Mouse (Mus musculus) ES-E14 (cell line): ENCODE measurements around the gene Nrde2. TPM values are rescaled to one million over a fixed set of nuclear protein-coding genes. Genes with fewer than 3 reads are reported as not detected.

Experiments
- DNase-seq: peaks from one replicate; pipeline ENCODE4 v3.0.0-alpha.2; 2013; ENCODE audit warnings: low read depth, low spot score
- H3K27ac ChIP-seq: 2 replicates; pipeline ENCODE4 v1.5.1; 2012; ENCODE audit warnings: low read depth, mild to moderate bottlenecking, low read length, moderate library complexity, mixed read lengths; ENCODE audit not compliant: poor library complexity, insufficient read depth, severe bottlenecking
- H3K36me3 ChIP-seq: 2 replicates; pipeline ENCODE4 v1.6.1; 2012; ENCODE audit warnings: mild to moderate bottlenecking, low read length, moderate library complexity, mixed read lengths; ENCODE audit not compliant: control insufficient read depth, poor library complexity, insufficient read depth, severe bottlenecking
- H3K4me1 ChIP-seq, 2 experiments: fragments of 150-350 bp in 1 of 2; sonication (generic) in 1 of 2; 2 replicates each; pipeline ENCODE4 v1.6.1; 2012; ENCODE audit warnings: low read length in 2 of 2, mild to moderate bottlenecking in 1 of 2, mixed read lengths in 1 of 2; ENCODE audit not compliant: control insufficient read depth in 2 of 2, insufficient read depth in 2 of 2, poor library complexity in 1 of 2
- H3K4me3 ChIP-seq, 2 experiments: fragments of 150-350 bp in 1 of 2; sonication (generic) in 1 of 2; 2 replicates each; pipeline ENCODE4 v1.5.1; 2012; ENCODE audit warnings: low read length in 2 of 2, low read depth in 1 of 2, mild to moderate bottlenecking in 1 of 2, mixed read lengths in 1 of 2; ENCODE audit not compliant: insufficient read depth in 1 of 2, poor library complexity in 1 of 2, severe bottlenecking in 1 of 2
- H3K9ac ChIP-seq: 2 replicates; pipeline ENCODE4 v1.6.1; 2012; ENCODE audit warnings: low read depth, mild to moderate bottlenecking, low read length, mixed read lengths; ENCODE audit not compliant: poor library complexity, insufficient read depth, severe bottlenecking
- H3K9me3 ChIP-seq: fragments of 150-350 bp; sonication (generic); 2 replicates; pipeline ENCODE4 v1.6.1; 2012; ENCODE audit warnings: low read depth, mild to moderate bottlenecking, low read length; ENCODE audit not compliant: control insufficient read depth, insufficient read depth
- CHD2 ChIP-seq: IDR thresholded peaks from 2 replicates; pipeline ENCODE4 v1.6.1; 2014; ENCODE audit warnings: mild to moderate bottlenecking, low read depth, low read length, inconsistent platforms
- HCFC1 ChIP-seq: IDR thresholded peaks from 2 replicates; pipeline ENCODE4 v1.6.1; 2012; ENCODE audit warnings: low read length, inconsistent platforms, borderline replicate concordance; ENCODE audit not compliant: insufficient read depth
- MAFK ChIP-seq: IDR thresholded peaks from 2 replicates; pipeline ENCODE4 v1.6.1; 2014; ENCODE audit warnings: mild to moderate bottlenecking, low read depth, low read length, inconsistent platforms; ENCODE audit not compliant: insufficient read depth
- ZC3H11A ChIP-seq: IDR thresholded peaks from 2 replicates; pipeline ENCODE4 v1.6.1; 2012; ENCODE audit warnings: low read depth, mild to moderate bottlenecking, inconsistent platforms, low read length, borderline replicate concordance
- ZNF384 ChIP-seq: IDR thresholded peaks from 2 replicates; pipeline ENCODE4 v1.6.1; 2012; ENCODE audit warnings: low read depth, low read length, inconsistent platforms
- in situ Hi-C, 2 experiments: fragments of 600-800 bp; cut with MboI; formaldehyde crosslinking; loops; one replicate each; pipeline ENCODE4 v1.15.1; 2025; ENCODE audit warnings: low sequenced_read_pairs in 2 of 2, inconsistent platforms in 1 of 2; ENCODE audit not compliant: unreplicated experiment in 2 of 2
- total RNA-seq: library from RNA; depleted of rRNA; stranded (reverse); fragments of 300-350 nt; gene quantifications from 2 replicates; pipeline ENCODE4 v1.2.3, GENCODE M21; 2012

Gene Nrde2
- total RNA-seq, 1 experiment: 36.4 TPM

DNA sequence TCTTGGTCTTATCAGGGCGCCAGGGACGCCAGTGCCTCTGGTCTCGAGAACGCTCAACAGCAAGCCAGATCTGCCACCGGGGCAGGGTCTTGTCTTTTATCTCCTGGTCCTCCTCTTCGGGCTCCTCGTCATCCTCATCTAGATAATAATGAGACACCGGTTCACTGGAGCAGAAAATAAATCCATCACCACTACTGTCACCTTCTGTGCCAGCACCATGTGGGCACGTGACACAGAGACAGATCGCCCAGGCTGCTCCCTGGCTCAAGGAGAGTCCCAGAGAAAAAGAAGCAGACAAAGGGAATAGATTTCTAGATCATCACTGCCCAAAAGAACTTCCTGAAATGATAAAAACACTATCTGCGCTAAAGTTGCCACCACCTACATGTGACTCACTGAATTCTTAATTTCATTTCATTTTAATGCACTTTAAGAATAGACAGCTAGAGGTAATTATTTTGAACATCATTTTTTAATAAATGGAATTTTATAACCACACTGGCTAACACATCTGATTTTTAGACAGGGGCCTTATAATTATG, 25.0 kb downstream of the Nrde2 start:
- H3K27ac ChIP-seq: no peak overlapping the region
- in situ Hi-C loops: no loop called here
- no peaks in the 10 kb centered on the region for H3K9me3 ChIP-seq
- H3K9ac ChIP-seq: no peak overlapping the region
- TF ChIP-seq MAFK: no peak
- TF ChIP-seq HCFC1: no peak
- no peak for TF ChIP-seq ZC3H11A
- TF ChIP-seq ZNF384: no peak
- TF ChIP-seq CHD2: no peak
- H3K36me3 ChIP-seq: peaks cover 48% of the 10 kb centered on the region
- H3K4me3 ChIP-seq: no peak overlapping the region
- DNase-seq: no peak
- peaks cover 3 to 6% of the 10 kb centered on the region in 2 experiments; a peak in 2 of 4 replicates for H3K4me1 ChIP-seq

GRCm38 (mm10) chr12:100131655-100132054, 27.8 kb downstream of the Nrde2 start:
- H3K27ac ChIP-seq: no peak overlapping the region
- no peaks in the 10 kb centered on the region for H3K9me3 ChIP-seq
- H3K36me3 ChIP-seq: peaks cover 48% of the 10 kb centered on the region
- no peak overlapping the region for H3K4me3 ChIP-seq
- in situ Hi-C loops: no loop called here
- no peak overlapping the region for H3K9ac ChIP-seq
- H3K4me1 ChIP-seq: peaks cover 3 to 8% of the 10 kb centered on the region in 2 experiments; a peak in 3 of 4 replicates
- TF ChIP-seq CHD2 (no peak), ZNF384 (peak; percentile 96), MAFK (no peak), ZC3H11A (peak; percentile 7; the same call in 1 of the 2 replicates), HCFC1 (no peak)
- DNase-seq: peak; percentile 54

- in situ Hi-C loops: no loop called here
- TF ChIP-seq ZNF384 (no peak), HCFC1 (no peak), CHD2 (no peak), MAFK (no peak), ZC3H11A (no peak)
- no peak for DNase-seq
- Histone ChIP-seq H3K4me3 (no peak overlapping the region), H3K4me1 (peaks cover 3 to 8% of the 10 kb centered on the region in 2 experiments; a peak in 3 of 4 replicates), H3K9ac (no peak overlapping the region), H3K36me3 (peaks cover 46% of the 10 kb centered on the region), H3K27ac (no peak overlapping the region), H3K9me3 (no peaks in the 10 kb centered on the region)
Observed at GRCm38 (mm10) chr12:100131167-100131566, 28.3 kb downstream of the Nrde2 start.

DNA sequence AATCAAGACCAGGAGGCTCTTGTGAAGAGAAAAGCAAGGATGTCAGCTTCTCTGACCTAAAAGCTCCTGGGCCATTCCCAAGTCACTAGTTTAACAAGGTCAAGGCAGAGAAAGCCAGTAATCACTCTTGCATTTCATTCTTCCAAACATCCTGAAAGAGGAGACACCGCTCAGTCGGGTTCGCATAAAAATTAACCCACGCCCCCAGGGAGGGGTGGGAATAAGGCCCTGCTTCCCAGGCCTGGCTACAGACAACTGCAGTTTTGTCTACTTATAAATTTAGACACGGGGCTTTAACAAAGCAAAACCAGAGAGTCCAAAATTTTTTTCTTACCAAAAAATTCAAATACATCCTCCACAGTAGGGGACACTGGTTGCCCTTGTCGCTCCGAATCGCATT, 30.5 kb downstream of the Nrde2 start:
- no peak overlapping the region for H3K27ac ChIP-seq
- H3K4me3 ChIP-seq: no peak overlapping the region
- TF ChIP-seq ZC3H11A (no peak), HCFC1 (no peak), MAFK (no peak), ZNF384 (no peak), CHD2 (no peak)
- in situ Hi-C loops: no loop called here
- DNase-seq: no peak
- H3K4me1 ChIP-seq: peaks cover 3 to 8% of the 10 kb centered on the region in 2 experiments; a peak in 3 of 4 replicates
- H3K9me3 ChIP-seq: no peaks in the 10 kb centered on the region
- peaks cover 50% of the 10 kb centered on the region for H3K36me3 ChIP-seq
- H3K9ac ChIP-seq: no peak overlapping the region

- in situ Hi-C loops: no loop called here
- peaks cover 3 to 8% of the 10 kb centered on the region in 2 experiments; a peak in 3 of 4 replicates for H3K4me1 ChIP-seq
- no peak overlapping the region for H3K9ac ChIP-seq
- TF ChIP-seq CHD2 (no peak), HCFC1 (no peak), ZC3H11A (no peak), ZNF384 (no peak), MAFK (no peak)
- no peak for DNase-seq
- H3K9me3 ChIP-seq: no peaks in the 10 kb centered on the region
- no peak overlapping the region for H3K4me3 ChIP-seq
- no peak overlapping the region for H3K27ac ChIP-seq
- peaks cover 51% of the 10 kb centered on the region for H3K36me3 ChIP-seq
Observed at GRCm38 (mm10) chr12:100128522-100128921, 30.9 kb downstream of the Nrde2 start.
